Mouse (Mus musculus) G1E (cell line): ENCODE measurements at regions not wholly inside any gene's neighbourhood (a gene's known extent, or its start where the extent isn't known, plus 50 kb on each side); places are given as distances from the start of the nearest gene placed in this dataset.

Source experiments
- ATAC-seq: 2 replicates; pipeline ENCODE4 v1.8.0; 2016; ENCODE audit warnings: mild to moderate bottlenecking; ENCODE audit not compliant: insufficient number of reproducible peaks, poor library complexity, low FRiP score, severe bottlenecking; ENCODE audit errors: extremely low read depth
- DNase-seq: peaks from one replicate; pipeline ENCODE4 v3.0.0; 2012; ENCODE audit warnings: low spot score
- H3K27me3 ChIP-seq: 2 replicates; pipeline ENCODE4 v1.6.1; 2012; ENCODE audit warnings: mild to moderate bottlenecking, low read length, inconsistent platforms; ENCODE audit not compliant: insufficient read depth
- H3K36me3 ChIP-seq: replicated peaks from 2 replicates; pipeline ENCODE3; 2012; ENCODE audit warnings: mild to moderate bottlenecking, inconsistent platforms
- H3K4me1 ChIP-seq: 2 replicates; pipeline ENCODE4 v1.6.1; 2012; ENCODE audit warnings: low read depth, low read length, inconsistent platforms, mixed read lengths; ENCODE audit not compliant: insufficient read depth
- H3K4me3 ChIP-seq: 2 replicates; pipeline ENCODE4 v1.5.1; 2012; ENCODE audit warnings: low read depth, mild to moderate bottlenecking, inconsistent platforms, low read length, moderate library complexity, mixed read lengths
- H3K9me3 ChIP-seq: replicated peaks from 2 replicates; pipeline ENCODE4 v1.6.1; 2012; ENCODE audit warnings: inconsistent platforms
- CTCF ChIP-seq: IDR thresholded peaks from 2 replicates; pipeline ENCODE4 v1.5.1; 2012; ENCODE audit warnings: low read depth, low read length, inconsistent platforms, mixed read lengths
- GATA1 ChIP-seq: IDR thresholded peaks from 2 replicates; pipeline ENCODE4 v1.6.1; 2012; ENCODE audit warnings: borderline replicate concordance, low read length, inconsistent platforms, mixed read lengths
- GATA2 ChIP-seq: IDR thresholded peaks from 2 replicates; pipeline ENCODE4 v1.6.1; 2012; ENCODE audit warnings: low read depth, low read length, inconsistent platforms, borderline replicate concordance
- POLR2AphosphoS5 ChIP-seq: IDR thresholded peaks from 2 replicates; pipeline ENCODE4 v1.6.1; 2012; ENCODE audit warnings: low read depth, low read length, inconsistent platforms; ENCODE audit not compliant: insufficient replicate concordance
- TAL1 ChIP-seq: conservative IDR thresholded peaks from 2 replicates; pipeline ENCODE4 v1.6.1; 2012; ENCODE audit warnings: low read depth, low read length, inconsistent platforms, mixed read lengths

- ATAC-seq: no peak
- Histone ChIP-seq H3K4me3 (no peak overlapping the region), H3K9me3 (peaks cover 26% of the 10 kb centered on the region), H3K27me3 (no peaks in the 10 kb centered on the region), H3K36me3 (no peaks in the 10 kb centered on the region), H3K4me1 (no peaks in the 10 kb centered on the region)
- TF ChIP-seq GATA1 (no peak), GATA2 (no peak)
- DNase-seq: no peak
Observed at GRCm38 (mm10) chr3:70224846-70225245, 217.4 kb downstream of the Otol1 start.

- no peaks in the 10 kb centered on the region for H3K4me1 ChIP-seq
- TF ChIP-seq GATA1 (no peak), POLR2AphosphoS5 (no peak), CTCF (no peak)
- peaks cover 26% of the 10 kb centered on the region for H3K9me3 ChIP-seq
- DNase-seq (no peak), ATAC-seq (no peak)
- no peak overlapping the region for H3K4me3 ChIP-seq
- no peaks in the 10 kb centered on the region for H3K36me3 ChIP-seq
- H3K27me3 ChIP-seq: no peaks in the 10 kb centered on the region
Observed at GRCm38 (mm10) chr3:70227165-70227564, 219.8 kb downstream of the Otol1 start.

GRCm38 (mm10) chr3:70248655-70249054, 241.2 kb downstream of the Otol1 start:
- Histone ChIP-seq H3K27me3 (no peaks in the 10 kb centered on the region), H3K4me1 (no peaks in the 10 kb centered on the region), H3K9me3 (no peaks in the 10 kb centered on the region), H3K4me3 (no peak overlapping the region), H3K36me3 (no peaks in the 10 kb centered on the region)
- ATAC-seq: no peak
- no peak for DNase-seq
- TF ChIP-seq GATA2 (no peak), CTCF (no peak), POLR2AphosphoS5 (no peak), GATA1 (no peak), TAL1 (no peak)

- ATAC-seq (no peak), DNase-seq (no peak)
- no peaks in the 10 kb centered on the region for H3K27me3 ChIP-seq
- H3K36me3 ChIP-seq: no peaks in the 10 kb centered on the region
- TF ChIP-seq GATA1: no peak
- H3K4me3 ChIP-seq: no peak overlapping the region
- no peaks in the 10 kb centered on the region for H3K9me3 ChIP-seq
- H3K4me1 ChIP-seq: no peaks in the 10 kb centered on the region
Observed at GRCm38 (mm10) chr3:70249922-70250321, 242.5 kb downstream of the Otol1 start.

GRCm38 (mm10) chr3:70250733-70251132, 243.3 kb downstream of the Otol1 start:
- TF ChIP-seq POLR2AphosphoS5 (no peak), GATA1 (no peak), CTCF (no peak), TAL1 (no peak), GATA2 (no peak)
- Histone ChIP-seq H3K4me1 (no peaks in the 10 kb centered on the region), H3K4me3 (no peak overlapping the region), H3K27me3 (no peaks in the 10 kb centered on the region), H3K9me3 (no peaks in the 10 kb centered on the region), H3K36me3 (no peaks in the 10 kb centered on the region)
- ATAC-seq: no peak
- DNase-seq: no peak

GRCm38 (mm10) chr3:70263318-70263717, 255.9 kb downstream of the Otol1 start:
- H3K9me3 ChIP-seq: peaks cover 9% of the 10 kb centered on the region; the same call in 1 of the 2 replicates
- DNase-seq (no peak), ATAC-seq (no peak)
- no peaks in the 10 kb centered on the region for H3K4me1 ChIP-seq
- no peaks in the 10 kb centered on the region for H3K36me3 ChIP-seq
- no peak overlapping the region for H3K4me3 ChIP-seq
- TF ChIP-seq TAL1: no peak
- TF ChIP-seq GATA1: no peak
- TF ChIP-seq POLR2AphosphoS5: no peak
- TF ChIP-seq CTCF: no peak
- no peak for TF ChIP-seq GATA2
- H3K27me3 ChIP-seq: no peaks in the 10 kb centered on the region

- TF ChIP-seq POLR2AphosphoS5 (no peak), GATA2 (no peak), TAL1 (no peak), GATA1 (no peak), CTCF (no peak)
- Histone ChIP-seq H3K9me3 (no peaks in the 10 kb centered on the region), H3K27me3 (no peaks in the 10 kb centered on the region), H3K4me3 (no peak overlapping the region), H3K4me1 (no peaks in the 10 kb centered on the region), H3K36me3 (no peaks in the 10 kb centered on the region)
- no peak for DNase-seq
- ATAC-seq: no peak
Observed at GRCm38 (mm10) chr3:70288590-70289388, 281.4 kb downstream of the Otol1 start.
